Mouse (Mus musculus) megakaryocyte-erythroid progenitor cell, adult 5 weeks (primary cell): ENCODE measurements around the gene Znrf3. TPM values are rescaled to one million over a fixed set of nuclear protein-coding genes. Genes with fewer than 3 reads are reported as not detected.

ENCODE experiments used
- polyA plus RNA-seq: library from polyadenylated mRNA; stranded (reverse); fragments of >175 nt; gene quantifications from 2 replicates; pipeline ENCODE4 v1.2.3, GENCODE M21; 2012

Znrf3 gene
- 2.3 and 3.7 TPM in 2 replicates for polyA plus RNA-seq

GRCm38 (mm10) chr11:5444599-5445451 is at the start of gene Znrf3:
Gene Znrf3 (minus strand): TSS chr11:5444847.

GRCm38 (mm10) chr11:5261508-5262392 is 182.9 kb downstream of the Znrf3 start, which contains the start of gene Kremen1:
Gene Kremen1 (minus strand): TSS chr11:5261558.

Other genes with a start within 250 kb of the Znrf3 start
- gene Kremen1, start 183.3 kb downstream of the Znrf3 start, polyA plus RNA-seq, result 7.1 and 7.7 TPM in 2 replicates
- gene Xbp1, start 75.8 kb upstream of the Znrf3 start, polyA plus RNA-seq, result 73.2 and 89.8 TPM in 2 replicates
- 8.1 and 9.3 TPM in 2 replicates for gene Ccdc117, start 97.3 kb upstream of the Znrf3 start, polyA plus RNA-seq
- gene Ankrd36, start 124.8 kb upstream of the Znrf3 start, polyA plus RNA-seq, result 0.04 TPM in 1 of 2 replicates, not detected in the other